Mouse (Mus musculus) CH12.LX (cell line): ENCODE results near the gene Tmem164. TPM values are rescaled to one million over a fixed set of nuclear protein-coding genes. Genes with fewer than 3 reads are reported as not detected.

Experiments
- DNase-seq: peaks from one replicate; pipeline ENCODE4 v3.0.0-alpha.2; 2013; ENCODE audit errors: extremely low read depth
- H3K27ac ChIP-seq: 2 replicates; pipeline ENCODE4 v1.5.1; 2012; ENCODE audit warnings: low read depth, mild to moderate bottlenecking, control low read depth, moderate library complexity; ENCODE audit not compliant: insufficient read depth
- H3K27me3 ChIP-seq: replicated peaks from 2 replicates; pipeline ENCODE3; 2012; ENCODE audit warnings: inconsistent platforms
- H3K36me3 ChIP-seq, 2 experiments: replicated peaks in 1 of 2; 2 replicates each; pipeline versions ENCODE3 to v1.6.1; 2012; ENCODE audit warnings: inconsistent platforms in 1 of 2, low read length in 1 of 2, mild to moderate bottlenecking in 1 of 2, mixed read lengths in 1 of 2, moderate library complexity in 1 of 2; ENCODE audit not compliant: control insufficient read depth in 1 of 2, insufficient read depth in 1 of 2
- H3K4me1 ChIP-seq, 2 experiments: 2 replicates each; pipeline ENCODE4 v1.6.1; 2012; ENCODE audit warnings: inconsistent platforms in 1 of 2, moderate library complexity in 1 of 2; ENCODE audit not compliant: insufficient read depth in 2 of 2, control insufficient read depth in 1 of 2
- H3K4me2 ChIP-seq: 2 replicates; pipeline ENCODE4 v1.6.1; 2012; ENCODE audit warnings: low read depth, mild to moderate bottlenecking, control low read depth; ENCODE audit not compliant: poor library complexity, insufficient read depth, severe bottlenecking
- H3K4me3 ChIP-seq, 3 experiments: fragments of 150-350 bp in 1 of 3; sonication (generic) in 1 of 3; replicated peaks in 1 of 3; 2 replicates each; pipeline versions ENCODE3 to v1.5.1; 2011 to 2012; ENCODE audit warnings: low read depth in 2 of 3, low read length in 2 of 3, mild to moderate bottlenecking in 2 of 3, moderate library complexity in 2 of 3, control low read depth in 1 of 3, improper control_type of control experiment in 1 of 3, inconsistent platforms in 1 of 3, mixed read lengths in 1 of 3; ENCODE audit not compliant: poor library complexity in 1 of 3
- H3K79me2 ChIP-seq: replicated peaks from 2 replicates; pipeline ENCODE4 v1.6.1; 2012; ENCODE audit warnings: mild to moderate bottlenecking, moderate library complexity; ENCODE audit not compliant: control insufficient read depth, poor library complexity, insufficient read depth, severe bottlenecking; ENCODE audit errors: extremely low read depth
- H3K9ac ChIP-seq: 2 replicates; pipeline ENCODE4 v1.6.1; 2012; ENCODE audit warnings: low read depth, mild to moderate bottlenecking, control low read depth, moderate library complexity; ENCODE audit not compliant: insufficient read depth
- H3K9me3 ChIP-seq: replicated peaks from 2 replicates; pipeline ENCODE3; 2012; ENCODE audit warnings: low read length, inconsistent platforms, mixed read lengths
- BHLHE40 ChIP-seq: IDR thresholded peaks from 2 replicates; pipeline ENCODE4 v1.6.1; 2011; ENCODE audit warnings: mild to moderate bottlenecking, low read depth, low read length, improper control_type of control experiment
- CHD1 ChIP-seq: IDR thresholded peaks from 2 replicates; pipeline ENCODE4 v1.6.1; 2012; ENCODE audit warnings: low read depth, low read length, improper control_type of control experiment, inconsistent platforms
- CTCF ChIP-seq, 2 experiments: IDR thresholded peaks in 1 of 2; conservative IDR thresholded peaks in 1 of 2; 2 replicates each; pipeline ENCODE4 v1.5.1; 2011 to 2012; ENCODE audit warnings: low read depth in 2 of 2, low read length in 2 of 2, improper control_type of control experiment in 1 of 2, inconsistent platforms in 1 of 2, mild to moderate bottlenecking in 1 of 2, moderate library complexity in 1 of 2
- EP300 ChIP-seq: IDR thresholded peaks from 2 replicates; pipeline ENCODE4 v1.6.1; 2011; ENCODE audit warnings: low read length, improper control_type of control experiment
- GABPA ChIP-seq: IDR thresholded peaks from 2 replicates; pipeline ENCODE4 v1.6.1; 2012; ENCODE audit warnings: low read depth, low read length, improper control_type of control experiment, inconsistent platforms; ENCODE audit not compliant: insufficient replicate concordance
- HCFC1 ChIP-seq: IDR thresholded peaks from 2 replicates; pipeline ENCODE4 v1.6.1; 2012; ENCODE audit warnings: low read depth, mild to moderate bottlenecking, inconsistent platforms, low read length, improper control_type of control experiment
- JUND ChIP-seq: conservative IDR thresholded peaks from 2 replicates; pipeline ENCODE4 v1.6.1; 2011; ENCODE audit warnings: low read depth, low read length, improper control_type of control experiment
- MAX ChIP-seq: IDR thresholded peaks from 2 replicates; pipeline ENCODE4 v1.6.1; 2011; ENCODE audit warnings: low read length, improper control_type of control experiment
- MAZ ChIP-seq: IDR thresholded peaks from 2 replicates; pipeline ENCODE4 v1.6.1; 2012; ENCODE audit warnings: low read depth, mild to moderate bottlenecking, inconsistent platforms, low read length, improper control_type of control experiment, moderate library complexity
- MEF2A ChIP-seq: IDR thresholded peaks from 2 replicates; pipeline ENCODE4 v1.6.1; 2014; ENCODE audit warnings: low read depth, mild to moderate bottlenecking, inconsistent platforms, low read length, improper control_type of control experiment, borderline replicate concordance
- MXI1 ChIP-seq: IDR thresholded peaks from 2 replicates; pipeline ENCODE4 v1.6.1; 2011; ENCODE audit warnings: mild to moderate bottlenecking, low read depth, low read length, improper control_type of control experiment
- MYC ChIP-seq: IDR thresholded peaks from 2 replicates; pipeline ENCODE4 v1.6.1; 2011; ENCODE audit warnings: low read depth, mild to moderate bottlenecking, improper control_type of control experiment, low read length
- NELFE ChIP-seq: IDR thresholded peaks from 2 replicates; pipeline ENCODE4 v1.6.1; 2011; ENCODE audit warnings: low read depth, low read length, improper control_type of control experiment
- RAD21 ChIP-seq: IDR thresholded peaks from 2 replicates; pipeline ENCODE4 v1.6.1; 2011; ENCODE audit warnings: low read depth, mild to moderate bottlenecking, low read length, improper control_type of control experiment, moderate library complexity
- SIN3A ChIP-seq: IDR thresholded peaks from 2 replicates; pipeline ENCODE4 v1.6.1; 2012; ENCODE audit warnings: low read length, improper control_type of control experiment, inconsistent platforms
- SMC3 ChIP-seq: IDR thresholded peaks from 2 replicates; pipeline ENCODE4 v1.6.1; 2011; ENCODE audit warnings: low read depth, low read length, improper control_type of control experiment
- TBP ChIP-seq: conservative IDR thresholded peaks from 2 replicates; pipeline ENCODE4 v1.6.1; 2011; ENCODE audit warnings: low read depth, low read length, improper control_type of control experiment
- TCF12 ChIP-seq: IDR thresholded peaks from 2 replicates; pipeline ENCODE4 v1.6.1; 2014; ENCODE audit warnings: low read depth, mild to moderate bottlenecking, inconsistent platforms, low read length, improper control_type of control experiment
- UBTF ChIP-seq: IDR thresholded peaks from 2 replicates; pipeline ENCODE4 v1.6.1; 2012; ENCODE audit warnings: low read depth, mild to moderate bottlenecking, inconsistent platforms, low read length, improper control_type of control experiment, moderate library complexity
- ZKSCAN1 ChIP-seq: IDR thresholded peaks from 2 replicates; pipeline ENCODE4 v1.6.1; 2012; ENCODE audit warnings: low read depth, inconsistent platforms, low read length, improper control_type of control experiment, borderline replicate concordance
- ZMIZ1 ChIP-seq: IDR thresholded peaks from 2 replicates; pipeline ENCODE4 v1.6.1; 2012; ENCODE audit warnings: low read depth, mild to moderate bottlenecking, inconsistent platforms, low read length, improper control_type of control experiment
- ZNF384 ChIP-seq: IDR thresholded peaks from 2 replicates; pipeline ENCODE4 v1.6.1; 2012; ENCODE audit warnings: low read depth, low read length, improper control_type of control experiment, inconsistent platforms
- dilution Hi-C: fragments of 300-500 bp; cut with MboI; formaldehyde crosslinking; loops from 2 replicates; pipeline ENCODE4 v1.14.3; 2020; ENCODE audit warnings: low sequenced_read_pairs; ENCODE audit not compliant: extremely low pct_unique_long_range_greater_than_20kb, extremely low pct_ligation_motif_present
- in situ Hi-C: fragments of 300-500 bp; cut with MboI; formaldehyde crosslinking; loops from 3 replicates; pipeline ENCODE4 v1.14.3; 2019; ENCODE audit warnings: low sequenced_read_pairs, low pct_ligation_motif_present, low pct_unique_long_range_greater_than_20kb, mixed read lengths
- polyA plus RNA-seq: library from polyadenylated mRNA; unstranded; fragments of >175 nt; gene quantifications from 2 replicates; pipeline ENCODE4 v1.2.1, GENCODE M21; 2012; ENCODE audit warnings: low read depth; ENCODE audit not compliant: insufficient read length
- total RNA-seq, 2 experiments: library from RNA; depleted of rRNA; stranded (reverse); fragments of 300-350 nt in 1 of 2; fragments of >200 nt in 1 of 2; gene quantifications; 2 replicates each; pipeline ENCODE4 v1.2.3; 2012 to 2014

Tmem164 gene
- total and polyA plus RNA-seq, 3 experiments = 19.2 to 22.7 (median 21.5) TPM

GRCm38 (mm10) chrX:142747428-142747827 lies 66.2 kb downstream of the Tmem164 start:
- no peak for DNase-seq
- no peaks in the 10 kb centered on the region for H3K9me3 ChIP-seq
- no peak overlapping the region for H3K9ac ChIP-seq
- H3K4me2 ChIP-seq = no peak overlapping the region
- no peaks in the 10 kb centered on the region for H3K79me2 ChIP-seq
- H3K4me3 ChIP-seq = no peak overlapping the region
- no peaks in the 10 kb centered on the region for H3K27me3 ChIP-seq
- dilution Hi-C loops = no loop called here
- peaks cover 0 to 8% of the 10 kb centered on the region in 2 experiments for H3K36me3 ChIP-seq
- H3K27ac ChIP-seq = no peak overlapping the region
- TF ChIP-seq MYC (no peak), RAD21 (peak; percentile 20), MAZ (no peak), EP300 (no peak), CTCF (conservative IDR thresholded peaks at IDR 0.05 in 1 of 2, IDR thresholded peaks at IDR 0.05 in 1 of 2; ENCODE audit: low read depth in 2 of 2, low read length in 2 of 2) (peak in 1 of 2 experiments; percentile 22; a peak in 1 of 4 replicates), NELFE (no peak), MAX (no peak)
- TF ChIP-seq, all 38 proteins: peak for 2
- H3K4me1 ChIP-seq = no peaks in the 10 kb centered on the region
- in situ Hi-C loops = no loop called here

GRCm38 (mm10) chrX:142748574-142748973 lies 67.4 kb downstream of the Tmem164 start:
- no peak overlapping the region for H3K4me3 ChIP-seq
- in situ Hi-C loops (no loop called here), dilution Hi-C loops (no loop called here)
- H3K27ac ChIP-seq = no peak overlapping the region
- DNase-seq = no peak
- peaks cover 0 to 8% of the 10 kb centered on the region in 2 experiments for H3K36me3 ChIP-seq
- no peaks in the 10 kb centered on the region for H3K4me1 ChIP-seq
- no peak overlapping the region for H3K9ac ChIP-seq
- no peaks in the 10 kb centered on the region for H3K27me3 ChIP-seq
- no peak for TF ChIP-seq JUND
- TF ChIP-seq ZNF384 = no peak
- no peak for TF ChIP-seq HCFC1
- no peaks in the 10 kb centered on the region for H3K9me3 ChIP-seq
- H3K79me2 ChIP-seq = no peaks in the 10 kb centered on the region
- no peak overlapping the region for H3K4me2 ChIP-seq

- no peak overlapping the region for H3K27ac ChIP-seq
- no peaks in the 10 kb centered on the region for H3K9me3 ChIP-seq
- H3K36me3 ChIP-seq = peaks cover 0 to 10% of the 10 kb centered on the region in 2 experiments
- H3K4me1 ChIP-seq = no peaks in the 10 kb centered on the region
- dilution Hi-C loops = no loop called here
- H3K9ac ChIP-seq = no peak overlapping the region
- H3K79me2 ChIP-seq = no peaks in the 10 kb centered on the region
- TF ChIP-seq ZMIZ1 = no peak
- no peak for TF ChIP-seq BHLHE40
- no peak for TF ChIP-seq MEF2A
- no peak for TF ChIP-seq MXI1
- TF ChIP-seq TCF12 = no peak
- TF ChIP-seq SMC3 = no peak
- TF ChIP-seq HCFC1 = no peak
- no peak for TF ChIP-seq GABPA
- TF ChIP-seq ZNF384 = no peak
- TF ChIP-seq CHD1 = no peak
- TF ChIP-seq TBP = no peak
- TF ChIP-seq EP300 = no peak
- TF ChIP-seq ZKSCAN1 = no peak
- no peak for TF ChIP-seq RAD21
- no peak for TF ChIP-seq UBTF
- TF ChIP-seq NELFE = no peak
- no peak for TF ChIP-seq CTCF (conservative IDR thresholded peaks at IDR 0.05 in 1 of 2, IDR thresholded peaks at IDR 0.05 in 1 of 2; ENCODE audit: low read depth in 2 of 2, low read length in 2 of 2)
- TF ChIP-seq SIN3A = no peak
- no peaks in the 10 kb centered on the region for H3K27me3 ChIP-seq
- H3K4me3 ChIP-seq = no peak overlapping the region
- in situ Hi-C loops = no loop called here
- H3K4me2 ChIP-seq = no peak overlapping the region
- DNase-seq = no peak
Measured at GRCm38 (mm10) chrX:142750775-142751174, 69.6 kb downstream of the Tmem164 start.
